Mouse (Mus musculus): ENCODE results near the gene Gldn. TPM values are rescaled to one million over a fixed set of nuclear protein-coding genes. Genes with fewer than 3 reads are reported as not detected.

Gldn gene
- polyA plus RNA-seq, 1 experiment from 2014 or later, result 0.41 TPM

GRCm38 (mm10) chr9:54308209-54308608 is 21.9 kb downstream of the Gldn start:
- Histone ChIP-seq H3K9me3 (no peaks in the 10 kb centered on the region), H3K36me3 (no peaks in the 10 kb centered on the region), H3K4me2 (no peak overlapping the region), H3K27ac (no peak overlapping the region), H3K4me1 (no peaks in the 10 kb centered on the region), H3K4me3 (no peak overlapping the region), H3K9ac (no peak overlapping the region), H3K27me3 (no peaks in the 10 kb centered on the region)
- 41% methylated on average over 1 of the region's 1 CpGs for whole genome bisulfite sequencing
- no peak for ATAC-seq (ENCODE audit: insufficient number of reproducible peaks, low FRiP score, low TSS enrichment, low read depth)

DNA sequence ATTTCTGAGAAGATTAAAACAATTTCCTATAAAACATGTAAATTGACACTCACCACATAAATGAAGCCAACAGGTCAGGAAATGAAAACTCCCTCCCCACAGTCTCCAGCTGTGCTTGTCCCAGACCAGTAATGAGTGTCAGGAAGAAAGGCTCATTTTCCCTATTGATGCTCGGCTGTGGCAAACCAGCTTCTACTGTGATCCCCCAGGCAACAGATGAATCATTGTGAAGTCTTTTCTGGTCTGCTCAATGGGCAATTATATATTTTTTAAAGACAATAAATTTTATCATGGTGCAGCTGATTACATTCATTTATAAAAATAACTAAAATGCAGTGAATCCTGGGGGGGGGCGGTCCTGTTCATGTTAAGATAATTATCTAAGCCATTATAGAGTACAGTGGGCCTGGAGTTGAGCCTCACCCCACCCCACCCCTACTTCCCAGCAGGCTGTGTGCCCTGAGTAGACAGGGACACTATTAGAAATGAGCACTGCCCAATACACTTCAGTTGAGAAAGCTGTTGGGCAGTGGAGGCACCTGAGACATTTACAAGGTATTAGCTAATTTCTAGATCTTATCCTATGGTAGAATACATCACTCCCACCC is 22.6 kb downstream of the Gldn start:
- Histone ChIP-seq H3K4me2 (no peak overlapping the region), H3K27ac (no peak overlapping the region), H3K36me3 (no peaks in the 10 kb centered on the region), H3K9ac (no peak overlapping the region), H3K4me3 (no peak overlapping the region), H3K27me3 (no peaks in the 10 kb centered on the region), H3K4me1 (no peaks in the 10 kb centered on the region), H3K9me3 (no peaks in the 10 kb centered on the region)
- no peak for ATAC-seq (ENCODE audit: insufficient number of reproducible peaks, low FRiP score, low TSS enrichment, low read depth)
- WGBS, result 27% methylated on average over 2 of the region's 2 CpGs

DNA sequence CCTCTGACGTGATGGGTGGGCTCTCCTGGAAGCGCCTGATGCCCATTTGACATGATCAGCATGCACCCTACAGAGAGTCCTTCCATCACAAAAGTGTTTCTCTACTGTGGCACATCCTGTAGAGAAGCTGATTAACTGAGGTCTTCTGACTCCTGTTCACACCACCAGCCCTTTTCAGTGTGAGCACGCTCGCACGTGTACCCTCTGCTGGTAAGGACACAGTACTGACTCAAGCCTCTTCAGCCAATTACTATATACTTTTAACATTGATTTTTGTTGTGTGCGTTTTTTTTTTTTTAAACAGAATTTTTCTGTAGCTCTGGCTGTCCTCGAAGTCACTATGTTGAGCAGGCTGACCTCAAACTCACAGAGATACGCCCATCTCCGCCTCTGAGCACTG is 30.1 kb downstream of the Gldn start:
- Histone ChIP-seq H3K27me3 (no peaks in the 10 kb centered on the region), H3K9ac (no peak overlapping the region), H3K27ac (no peak overlapping the region), H3K4me1 (no peaks in the 10 kb centered on the region), H3K9me3 (no peaks in the 10 kb centered on the region), H3K36me3 (no peaks in the 10 kb centered on the region), H3K4me3 (no peak overlapping the region), H3K4me2 (no peak overlapping the region)
- ATAC-seq (ENCODE audit: insufficient number of reproducible peaks, low FRiP score, low TSS enrichment, low read depth), result no peak
- WGBS, result 80% methylated on average over 9 of the region's 9 CpGs

- H3K27me3 ChIP-seq, result no peaks in the 10 kb centered on the region
- no peak overlapping the region for H3K9ac ChIP-seq
- H3K4me1 ChIP-seq, result no peaks in the 10 kb centered on the region
- WGBS, result 40% methylated on average over 8 of the region's 8 CpGs
- no peaks in the 10 kb centered on the region for H3K9me3 ChIP-seq
- no peak overlapping the region for H3K4me3 ChIP-seq
- no peaks in the 10 kb centered on the region for H3K36me3 ChIP-seq
- ATAC-seq (ENCODE audit: insufficient number of reproducible peaks, low FRiP score, low TSS enrichment, low read depth), result no peak
- H3K4me2 ChIP-seq, result no peak overlapping the region
- no peak overlapping the region for H3K27ac ChIP-seq
Measured at GRCm38 (mm10) chr9:54323456-54323855, 37.2 kb downstream of the Gldn start.

DNA sequence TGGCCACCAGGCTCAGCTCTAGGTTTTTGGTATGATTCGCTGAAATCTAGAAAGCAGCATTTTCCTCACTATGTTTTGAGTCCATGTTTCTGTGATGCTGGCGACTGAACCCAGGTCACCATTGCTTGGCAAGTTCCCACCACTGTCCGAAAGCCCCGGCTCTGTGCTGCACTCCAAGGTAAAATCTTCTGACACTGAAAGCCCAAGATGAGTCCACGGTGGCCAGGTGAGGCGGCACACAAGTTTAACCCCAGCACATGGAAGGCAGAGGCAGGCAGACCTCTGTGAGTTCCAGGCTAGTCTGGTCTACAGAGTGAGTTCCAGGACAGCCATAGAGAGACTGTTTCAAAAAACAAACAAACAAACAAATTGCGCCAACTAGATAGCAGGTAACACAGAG is 42.9 kb downstream of the Gldn start:
- Histone ChIP-seq H3K27ac (no peak overlapping the region), H3K9ac (no peak overlapping the region), H3K4me1 (no peaks in the 10 kb centered on the region), H3K4me2 (no peak overlapping the region), H3K36me3 (no peaks in the 10 kb centered on the region), H3K4me3 (no peak overlapping the region), H3K27me3 (no peaks in the 10 kb centered on the region), H3K9me3 (no peaks in the 10 kb centered on the region)
- WGBS, result 93% methylated on average over 7 of the region's 7 CpGs
- no peak for ATAC-seq (ENCODE audit: insufficient number of reproducible peaks, low FRiP score, low TSS enrichment, low read depth)

GRCm38 (mm10) chr9:54335582-54335981 is 49.3 kb downstream of the Gldn start:
- ATAC-seq (ENCODE audit: insufficient number of reproducible peaks, low FRiP score, low TSS enrichment, low read depth), result no peak
- H3K9ac ChIP-seq, result no peak overlapping the region
- no peaks in the 10 kb centered on the region for H3K36me3 ChIP-seq
- H3K27me3 ChIP-seq, result no peaks in the 10 kb centered on the region
- no peaks in the 10 kb centered on the region for H3K9me3 ChIP-seq
- WGBS, result 79% methylated on average over 12 of the region's 12 CpGs
- H3K4me1 ChIP-seq, result no peaks in the 10 kb centered on the region
- no peak overlapping the region for H3K27ac ChIP-seq
- no peak overlapping the region for H3K4me3 ChIP-seq
- no peak overlapping the region for H3K4me2 ChIP-seq

DNA sequence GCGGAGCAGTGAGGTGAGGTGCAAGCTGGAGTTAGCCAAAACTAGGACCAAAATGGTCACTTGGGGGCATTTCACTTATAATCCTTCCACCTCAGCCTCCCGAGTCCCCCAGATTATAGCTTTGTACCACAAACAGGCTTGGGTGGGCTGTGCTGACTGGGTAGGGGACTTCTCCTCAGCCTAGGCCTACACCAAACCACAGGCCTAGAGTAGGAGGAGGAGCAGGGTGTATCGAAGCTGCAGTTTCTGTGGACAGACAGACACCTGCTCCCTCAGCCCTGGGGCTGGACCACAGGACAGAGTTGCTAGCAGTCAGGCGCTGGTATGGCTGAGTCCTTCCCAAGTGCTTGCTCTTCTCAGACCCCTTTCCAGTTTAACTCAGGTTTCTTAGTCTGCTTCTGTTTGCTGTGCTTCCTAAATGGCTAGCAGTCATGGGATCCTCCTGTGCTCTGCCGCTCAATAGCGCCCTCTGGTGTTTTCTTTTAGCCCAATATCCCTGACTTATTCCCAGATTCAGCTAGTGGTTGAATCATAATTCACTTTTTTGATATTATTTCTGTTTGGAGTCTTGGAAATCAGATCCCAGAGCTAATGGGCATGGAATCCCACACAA is 50.4 kb downstream of the Gldn start:
- 52% methylated on average over 6 of the region's 6 CpGs for WGBS
- Histone ChIP-seq H3K27me3 (no peaks in the 10 kb centered on the region), H3K4me3 (no peak overlapping the region), H3K4me1 (no peaks in the 10 kb centered on the region), H3K4me2 (no peak overlapping the region), H3K36me3 (no peaks in the 10 kb centered on the region), H3K9ac (no peak overlapping the region), H3K9me3 (no peaks in the 10 kb centered on the region), H3K27ac (no peak overlapping the region)
- ATAC-seq (ENCODE audit: insufficient number of reproducible peaks, low FRiP score, low TSS enrichment, low read depth), result no peak; the same call in 1 of the 2 replicates

DNA sequence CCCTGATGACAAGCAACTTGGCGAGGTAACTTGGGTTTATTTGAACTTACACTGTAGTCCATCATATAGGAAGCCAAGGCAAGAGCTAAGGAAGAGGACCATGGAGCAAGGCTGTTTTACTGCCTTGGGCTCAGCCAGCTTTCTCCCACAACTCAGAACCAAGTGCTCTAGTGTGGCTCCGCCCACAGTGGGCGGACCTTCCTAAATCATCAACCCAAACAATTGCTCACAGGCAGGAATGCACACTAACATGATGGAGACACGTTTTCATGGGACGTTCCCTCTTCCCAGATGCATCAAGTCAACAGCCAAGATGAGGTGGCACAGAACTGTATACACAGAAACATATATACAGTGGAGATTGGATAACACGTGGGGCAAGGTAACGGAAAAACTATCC is 55.7 kb downstream of the Gldn start:
- no peaks in the 10 kb centered on the region for H3K36me3 ChIP-seq
- 62% methylated on average over 7 of the region's 7 CpGs for WGBS
- H3K27me3 ChIP-seq, result no peaks in the 10 kb centered on the region
- ATAC-seq (ENCODE audit: insufficient number of reproducible peaks, low FRiP score, low TSS enrichment, low read depth), result no peak
- no peak overlapping the region for H3K27ac ChIP-seq
- no peaks in the 10 kb centered on the region for H3K4me1 ChIP-seq
- H3K4me2 ChIP-seq, result no peak overlapping the region
- H3K4me3 ChIP-seq, result no peak overlapping the region
- no peaks in the 10 kb centered on the region for H3K9me3 ChIP-seq
- no peak overlapping the region for H3K9ac ChIP-seq

DNA sequence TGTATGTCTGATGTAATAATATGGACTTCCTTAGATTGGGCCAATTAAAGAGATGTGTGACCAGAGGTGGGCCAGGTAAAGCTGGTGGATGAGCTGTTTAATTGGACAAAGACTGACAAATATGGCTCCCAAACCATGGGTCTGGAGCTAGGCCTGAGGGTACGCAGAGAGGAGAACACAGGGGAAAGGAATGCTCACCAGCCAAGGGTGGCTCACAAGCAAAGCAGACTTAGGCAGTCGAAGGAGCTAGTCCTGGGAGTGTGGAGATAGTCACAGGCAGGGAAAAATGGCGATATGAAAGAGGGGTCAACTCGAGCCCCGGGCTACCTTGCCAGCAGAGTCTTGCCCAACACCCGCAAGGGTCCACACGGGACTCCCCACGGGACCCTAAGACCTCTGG is 70.5 kb downstream of the Gldn start:
- no peaks in the 10 kb centered on the region for H3K36me3 ChIP-seq
- no peak overlapping the region for H3K9ac ChIP-seq
- no peak overlapping the region for H3K4me2 ChIP-seq
- 94% methylated on average over 8 of the region's 8 CpGs for WGBS
- H3K27me3 ChIP-seq, result no peaks in the 10 kb centered on the region
- H3K9me3 ChIP-seq, result no peaks in the 10 kb centered on the region
- H3K27ac ChIP-seq, result no peak overlapping the region
- no peak overlapping the region for H3K4me3 ChIP-seq
- no peaks in the 10 kb centered on the region for H3K4me1 ChIP-seq
- ATAC-seq (ENCODE audit: insufficient number of reproducible peaks, low FRiP score, low TSS enrichment, low read depth), result no peak

Other genes with a start within 250 kb of the Gldn start
- gene Tnfaip8l3, start 218.1 kb upstream of the Gldn start, polyA plus RNA-seq (2015; fragmentation: Nextera tagmentation; extraction: Ambion mirVana), result 3.7 and 4.1 TPM in 2 replicates
- not detected in 2 replicates for gene Cyp19a1, start 18.4 kb upstream of the Gldn start, polyA plus RNA-seq (2015; fragmentation: Nextera tagmentation; extraction: Ambion mirVana)
- gene Dmxl2, start 215.1 kb downstream of the Gldn start, polyA plus RNA-seq (2015; fragmentation: Nextera tagmentation; extraction: Ambion mirVana), result 3.4 and 4.3 TPM in 2 replicates

All from limb, embryonic 15.5 days (tissue).